Mouse (Mus musculus) stomach, embryonic 15.5 days (tissue): ENCODE data around the gene Gdf11. TPM values are rescaled to one million over a fixed set of nuclear protein-coding genes. Genes with fewer than 3 reads are reported as not detected.

Experiments used
- ATAC-seq: fragments of 200-750 bp; cut with Nextera tagmentation; 2 replicates; pipeline ENCODE4 v1.8.0; 2017; ENCODE audit warnings: low read depth, moderate number of reproducible peaks, moderate TSS enrichment; ENCODE audit not compliant: insufficient read depth, low FRiP score
- H3K27ac ChIP-seq: fragments of 300-500 bp; sonication (generic); 2 replicates; pipeline ENCODE4 v1.5.1; 2015; ENCODE audit warnings: mild to moderate bottlenecking, inconsistent platforms
- H3K27me3 ChIP-seq: fragments of 300-500 bp; sonication (generic); replicated peaks from 2 replicates; pipeline ENCODE4 v1.6.1; 2015; ENCODE audit warnings: inconsistent platforms
- H3K36me3 ChIP-seq: fragments of 300-500 bp; sonication (generic); 2 replicates; pipeline ENCODE4 v1.6.1; 2015; ENCODE audit warnings: inconsistent platforms
- H3K4me1 ChIP-seq: fragments of 300-500 bp; sonication (generic); 2 replicates; pipeline ENCODE4 v1.6.1; 2015; ENCODE audit warnings: inconsistent platforms
- H3K4me2 ChIP-seq: fragments of 300-500 bp; sonication (generic); 2 replicates; pipeline ENCODE4 v1.6.1; 2015; ENCODE audit warnings: mild to moderate bottlenecking, inconsistent platforms
- H3K4me3 ChIP-seq: fragments of 300-500 bp; sonication (generic); replicated peaks from 2 replicates; pipeline ENCODE4 v1.5.1; 2015; ENCODE audit warnings: inconsistent platforms
- H3K9ac ChIP-seq: fragments of 300-500 bp; sonication (generic); 2 replicates; pipeline ENCODE4 v1.6.1; 2015; ENCODE audit warnings: inconsistent platforms
- H3K9me3 ChIP-seq: fragments of 300-500 bp; sonication (generic); 2 replicates; pipeline ENCODE4 v1.6.1; 2016; ENCODE audit warnings: inconsistent platforms
- WGBS: fragments of 180-500 bp; shearing (Covaris S2); methylation state at CpG from one replicate; pipeline ENCODE4 v1.1.7; 2015; 5-methylcytosine and 5-hydroxymethylcytosine counted together
- polyA plus RNA-seq: library from polyadenylated mRNA; unstranded; fragments of >200 nt; fragmentation: Nextera tagmentation; extraction: Ambion mirVana; gene quantifications from 2 replicates; pipeline ENCODE4 v1.2.1, GENCODE M21; 2015

Gene Gdf11
- polyA plus RNA-seq, 1 experiment from 2014 or later = 4.7 TPM

GRCm38 (mm10) chr10:128843260-128843659 is 48.3 kb downstream of the Gdf11 start:
- H3K9ac ChIP-seq = no peak overlapping the region
- no peak overlapping the region for H3K4me2 ChIP-seq
- no peak for ATAC-seq
- H3K4me3 ChIP-seq = no peak overlapping the region
- H3K36me3 ChIP-seq = peaks cover 26% of the 10 kb centered on the region
- 85% methylated on average over 5 of the region's 5 CpGs for WGBS
- H3K4me1 ChIP-seq = no peaks in the 10 kb centered on the region
- H3K27me3 ChIP-seq = no peaks in the 10 kb centered on the region
- H3K27ac ChIP-seq = no peak overlapping the region
- H3K9me3 ChIP-seq = no peaks in the 10 kb centered on the region

- Histone ChIP-seq H3K9ac (no peak overlapping the region), H3K4me2 (no peak overlapping the region), H3K4me1 (no peaks in the 10 kb centered on the region), H3K27ac (no peak overlapping the region), H3K9me3 (no peaks in the 10 kb centered on the region), H3K4me3 (no peak overlapping the region), H3K27me3 (no peaks in the 10 kb centered on the region), H3K36me3 (peaks cover 26% of the 10 kb centered on the region)
- no peak for ATAC-seq
Observed at GRCm38 (mm10) chr10:128840612-128841011, 50.9 kb downstream of the Gdf11 start.

GRCm38 (mm10) chr10:128839434-128839833 is 52.1 kb downstream of the Gdf11 start:
- Histone ChIP-seq H3K36me3 (peaks cover 22% of the 10 kb centered on the region), H3K4me1 (no peaks in the 10 kb centered on the region), H3K9me3 (no peaks in the 10 kb centered on the region), H3K27me3 (no peaks in the 10 kb centered on the region), H3K27ac (no peak overlapping the region), H3K9ac (no peak overlapping the region), H3K4me3 (no peak overlapping the region), H3K4me2 (no peak overlapping the region)
- ATAC-seq = no peak

GRCm38 (mm10) chr10:128837400-128837799 is 54.1 kb downstream of the Gdf11 start:
- H3K4me1 ChIP-seq = no peaks in the 10 kb centered on the region
- H3K4me2 ChIP-seq = no peak overlapping the region
- no peak overlapping the region for H3K4me3 ChIP-seq
- no peaks in the 10 kb centered on the region for H3K27me3 ChIP-seq
- ATAC-seq = no peak
- no peaks in the 10 kb centered on the region for H3K9me3 ChIP-seq
- H3K27ac ChIP-seq = no peak overlapping the region
- no peak overlapping the region for H3K9ac ChIP-seq
- H3K36me3 ChIP-seq = peaks cover 26% of the 10 kb centered on the region

Other genes starting within 250 kb of the Gdf11 start
- 2.2 and 2.7 TPM in 2 replicates for gene Ikzf4, start 245.7 kb downstream of the Gdf11 start, polyA plus RNA-seq
- 14.4 and 16.2 TPM in 2 replicates for gene Suox, start 217.6 kb downstream of the Gdf11 start, polyA plus RNA-seq
- gene Rab5b, start 195.5 kb downstream of the Gdf11 start, polyA plus RNA-seq = 68.9 and 75.1 TPM in 2 replicates
- 1.3 and 1.9 TPM in 2 replicates for gene Pmel, start 187.5 kb downstream of the Gdf11 start, polyA plus RNA-seq
- 79.8 and 89.1 TPM in 2 replicates for gene Cdk2, start 186.7 kb downstream of the Gdf11 start, polyA plus RNA-seq
- gene Dgka, start 146.9 kb downstream of the Gdf11 start, polyA plus RNA-seq = 15.9 and 18.0 TPM in 2 replicates
- 36.1 TPM in 2 replicates for gene Pym1, start 143.8 kb downstream of the Gdf11 start, polyA plus RNA-seq
- gene Mmp19, start 100.8 kb downstream of the Gdf11 start, polyA plus RNA-seq = 1.2 and 2.0 TPM in 2 replicates
- gene Dnajc14, start 87.7 kb downstream of the Gdf11 start, polyA plus RNA-seq = 49.8 and 50.6 TPM in 2 replicates
- 15.4 and 16.3 TPM in 2 replicates for gene Tmem198b, start 87.3 kb downstream of the Gdf11 start, polyA plus RNA-seq
- gene Sarnp, start 74.4 kb downstream of the Gdf11 start, polyA plus RNA-seq = 187 and 207 TPM in 2 replicates
- 92.8 and 95.7 TPM in 2 replicates for gene Ormdl2, start 70.1 kb downstream of the Gdf11 start, polyA plus RNA-seq
- gene Cd63, start 9.3 kb upstream of the Gdf11 start, polyA plus RNA-seq = 693 and 758 TPM in 2 replicates
- 12.9 and 15.0 TPM in 2 replicates for gene Rdh5, start 31.2 kb upstream of the Gdf11 start, polyA plus RNA-seq
- 190 and 208 TPM in 2 replicates for gene Bloc1s1, start 32.3 kb upstream of the Gdf11 start, polyA plus RNA-seq
- 5.2 and 5.7 TPM in 2 replicates for gene Itga7, start 42.1 kb upstream of the Gdf11 start, polyA plus RNA-seq
- 2.2 and 2.8 TPM in 2 replicates for gene Mettl7b, start 69.3 kb upstream of the Gdf11 start, polyA plus RNA-seq
- not detected in 2 replicates for gene Olfr9, start 97.7 kb upstream of the Gdf11 start, polyA plus RNA-seq
- gene Olfr763, start 119.1 kb upstream of the Gdf11 start, polyA plus RNA-seq = not detected in 2 replicates
- not detected in 2 replicates for gene Olfr764-ps1, start 148.2 kb upstream of the Gdf11 start, polyA plus RNA-seq
- not detected in 2 replicates for gene Olfr765, start 158.3 kb upstream of the Gdf11 start, polyA plus RNA-seq
- gene Olfr766-ps1, start 177.3 kb upstream of the Gdf11 start, polyA plus RNA-seq = not detected in 2 replicates
- gene Olfr767, start 191.2 kb upstream of the Gdf11 start, polyA plus RNA-seq = not detected in 2 replicates
- not detected in 2 replicates for gene Olfr768, start 207.7 kb upstream of the Gdf11 start, polyA plus RNA-seq
- not detected in 2 replicates for gene Olfr769, start 226.1 kb upstream of the Gdf11 start, polyA plus RNA-seq
- not detected in 2 replicates for gene Olfr770, start 247.3 kb upstream of the Gdf11 start, polyA plus RNA-seq